Mouse (Mus musculus): Measurements from ENCODE around the gene Evi2.

DNA sequence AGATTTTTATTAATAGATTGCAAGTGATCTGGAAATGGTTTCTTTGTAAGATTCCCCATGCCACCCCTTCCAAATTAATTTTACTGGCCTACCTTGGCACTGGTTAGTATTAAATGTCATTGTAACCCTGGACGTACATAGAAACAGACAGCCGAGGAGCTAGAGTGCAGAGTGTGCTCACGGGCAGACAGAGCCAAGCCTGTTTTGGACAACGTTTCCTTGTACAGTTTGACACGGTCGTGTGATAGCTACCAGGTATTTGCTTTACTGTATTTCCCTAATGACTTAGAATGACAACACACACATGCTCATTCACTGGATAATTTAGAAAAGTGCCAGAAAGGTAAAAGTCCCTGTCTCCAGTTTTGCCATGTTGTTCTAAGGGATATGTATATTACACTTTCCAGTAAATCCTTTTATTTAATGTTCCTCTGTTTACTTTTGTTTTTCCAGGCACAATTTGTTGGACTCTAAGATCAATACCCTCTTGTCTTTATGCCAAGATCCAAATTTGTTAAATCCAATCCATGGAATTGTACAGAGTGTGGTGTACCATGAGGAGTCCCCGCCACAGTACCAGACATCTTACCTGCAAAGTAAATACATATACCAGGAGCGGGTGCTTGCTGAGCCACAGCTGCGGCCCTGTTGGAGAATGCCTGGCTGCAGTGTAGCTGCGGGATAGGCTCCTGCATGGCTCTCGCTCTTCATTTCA lies 38.0 kb upstream of the Evi2 start:
- no peak for TF ChIP-seq CTCF (IDR thresholded peaks at IDR 0.05; ENCODE audit: low read depth, low read length)
- TF ChIP-seq POLR2A (IDR thresholded peaks at IDR 0.05; ENCODE audit: borderline replicate concordance, low read depth, low read length) = no peak

Data from bone marrow macrophage, adult 2 months (primary cell).